Mouse (Mus musculus): Measurements from ENCODE around the gene P4ha3.

- TF ChIP-seq CTCF (IDR thresholded peaks at IDR 0.05; ENCODE audit: borderline replicate concordance, insufficient read depth, low read depth, low read length) (no peak), POLR2A (IDR thresholded peaks at IDR 0.05; ENCODE audit: borderline replicate concordance, insufficient read depth, low read length) (no peak)
Observed at GRCm38 (mm10) chr7:100364888-100365287, 79.6 kb downstream of the P4ha3 start.

Measured in cerebellum, adult 2 months (tissue).